Mouse (Mus musculus): Measurements from ENCODE around the gene Chrna3. TPM values are rescaled to one million over a fixed set of nuclear protein-coding genes. Genes with fewer than 3 reads are reported as not detected.
A peak's percentile ranks its signal among the peaks of the same experiment; 100 is the strongest.

Gene Chrna3
- total and polyA plus RNA-seq, 2 experiments: not detected

GRCm38 (mm10) chr9:55038948-55039347 is 12.6 kb upstream of the Chrna3 start:
- no peak for DNase-seq (ENCODE audit: extremely low read depth, low read depth, low spot score)
- Histone ChIP-seq H3K9ac (ENCODE audit: low read depth, low read length) (no peak overlapping the region), H3K27ac (replicated peaks; ENCODE audit: insufficient read depth, low read depth, low read length) (no peak overlapping the region), H3K27me3 (ENCODE audit: control insufficient read depth, insufficient read depth, low read length) (no peaks in the 10 kb centered on the region), H3K4me3 (ENCODE audit: insufficient read depth, low read depth, low read length) (no peak overlapping the region), H3K36me3 (ENCODE audit: control insufficient read depth, insufficient read depth, low read length) (no peaks in the 10 kb centered on the region), H3K4me1 (ENCODE audit: control insufficient read depth, insufficient read depth, low read length) (no peaks in the 10 kb centered on the region), H3K79me2 (ENCODE audit: control insufficient read depth, insufficient read depth, low read length) (no peaks in the 10 kb centered on the region)
- TF ChIP-seq POLR2A (IDR thresholded peaks at IDR 0.05; ENCODE audit: extremely low read depth, insufficient read depth, low read length): no peak
- TF ChIP-seq CTCF (IDR thresholded peaks at IDR 0.05; ENCODE audit: low read depth, low read length): no peak
- WGBS: 77% methylated on average over 8 of the region's 8 CpGs

GRCm38 (mm10) chr9:55031435-55032167 is 5.2 kb upstream of the Chrna3 start:
- TF ChIP-seq POLR2A (IDR thresholded peaks at IDR 0.05; ENCODE audit: extremely low read depth, insufficient read depth, low read length): no peak
- TF ChIP-seq CTCF (IDR thresholded peaks at IDR 0.05; ENCODE audit: low read depth, low read length): no peak
- Histone ChIP-seq H3K79me2 (ENCODE audit: control insufficient read depth, insufficient read depth, low read length) (no peaks in the 10 kb centered on the region), H3K4me1 (ENCODE audit: control insufficient read depth, insufficient read depth, low read length) (no peaks in the 10 kb centered on the region), H3K4me3 (ENCODE audit: insufficient read depth, low read depth, low read length) (no peak overlapping the region), H3K36me3 (ENCODE audit: control insufficient read depth, insufficient read depth, low read length) (no peaks in the 10 kb centered on the region), H3K27me3 (ENCODE audit: control insufficient read depth, insufficient read depth, low read length) (no peaks in the 10 kb centered on the region), H3K9ac (ENCODE audit: low read depth, low read length) (no peak overlapping the region), H3K27ac (replicated peaks; ENCODE audit: insufficient read depth, low read depth, low read length) (no peak overlapping the region)
- WGBS: 58% methylated on average over 6 of the region's 6 CpGs
- no peak for DNase-seq (ENCODE audit: extremely low read depth, low read depth, low spot score)

GRCm38 (mm10) chr9:55025534-55026274 is 658 bp downstream of the Chrna3 start:
- no peak overlapping the region for H3K4me3 ChIP-seq (ENCODE audit: insufficient read depth, low read depth, low read length)

GRCm38 (mm10) chr9:55023902-55024583 is 2.3 kb downstream of the Chrna3 start:
- Histone ChIP-seq H3K4me3 (ENCODE audit: insufficient read depth, low read depth, low read length) (no peak overlapping the region), H3K27me3 (ENCODE audit: control insufficient read depth, insufficient read depth, low read length) (peaks cover 7% of the 10 kb centered on the region; the same call in 1 of the 2 replicates), H3K36me3 (ENCODE audit: control insufficient read depth, insufficient read depth, low read length) (no peaks in the 10 kb centered on the region), H3K9ac (ENCODE audit: low read depth, low read length) (no peak overlapping the region), H3K27ac (replicated peaks; ENCODE audit: insufficient read depth, low read depth, low read length) (no peak overlapping the region), H3K4me1 (ENCODE audit: control insufficient read depth, insufficient read depth, low read length) (no peaks in the 10 kb centered on the region), H3K79me2 (ENCODE audit: control insufficient read depth, insufficient read depth, low read length) (no peaks in the 10 kb centered on the region)
- peak; percentile 73 for TF ChIP-seq CTCF (IDR thresholded peaks at IDR 0.05; ENCODE audit: low read depth, low read length)
- TF ChIP-seq POLR2A (IDR thresholded peaks at IDR 0.05; ENCODE audit: extremely low read depth, insufficient read depth, low read length): no peak
- WGBS: 51% methylated on average over 13 of the region's 13 CpGs
- DNase-seq (ENCODE audit: extremely low read depth, low read depth, low spot score): peak; percentile 51

More at GRCm38 (mm10) chr9:55025534-55026274, 658 bp downstream of the Chrna3 start:
- no peak for TF ChIP-seq POLR2A (IDR thresholded peaks at IDR 0.05; ENCODE audit: extremely low read depth, insufficient read depth, low read length)
- no peak for TF ChIP-seq CTCF (IDR thresholded peaks at IDR 0.05; ENCODE audit: low read depth, low read length)
- 20% methylated on average over 38 of the region's 38 CpGs for WGBS
- no peaks in the 10 kb centered on the region for H3K4me1 ChIP-seq (ENCODE audit: control insufficient read depth, insufficient read depth, low read length)
- no peak overlapping the region for H3K27ac ChIP-seq (replicated peaks; ENCODE audit: insufficient read depth, low read depth, low read length)
- H3K36me3 ChIP-seq (ENCODE audit: control insufficient read depth, insufficient read depth, low read length): no peaks in the 10 kb centered on the region
- H3K9ac ChIP-seq (ENCODE audit: low read depth, low read length): no peak overlapping the region
- H3K79me2 ChIP-seq (ENCODE audit: control insufficient read depth, insufficient read depth, low read length): no peaks in the 10 kb centered on the region
- peaks cover 7% of the 10 kb centered on the region; the same call in 1 of the 2 replicates for H3K27me3 ChIP-seq (ENCODE audit: control insufficient read depth, insufficient read depth, low read length)
- DNase-seq (ENCODE audit: extremely low read depth, low read depth, low spot score): no peak

GRCm38 (mm10) chr9:55023326-55023725 is 3.0 kb downstream of the Chrna3 start:
- H3K36me3 ChIP-seq (ENCODE audit: control insufficient read depth, insufficient read depth, low read length): no peaks in the 10 kb centered on the region
- TF ChIP-seq POLR2A (IDR thresholded peaks at IDR 0.05; ENCODE audit: extremely low read depth, insufficient read depth, low read length): no peak
- TF ChIP-seq CTCF (IDR thresholded peaks at IDR 0.05; ENCODE audit: low read depth, low read length): no peak
- H3K9ac ChIP-seq (ENCODE audit: low read depth, low read length): no peak overlapping the region
- no peak overlapping the region for H3K27ac ChIP-seq (replicated peaks; ENCODE audit: insufficient read depth, low read depth, low read length)
- no peak for DNase-seq (ENCODE audit: extremely low read depth, low read depth, low spot score)
- no peaks in the 10 kb centered on the region for H3K79me2 ChIP-seq (ENCODE audit: control insufficient read depth, insufficient read depth, low read length)
- H3K4me1 ChIP-seq (ENCODE audit: control insufficient read depth, insufficient read depth, low read length): no peaks in the 10 kb centered on the region
- WGBS: 72% methylated on average over 5 of the region's 5 CpGs
- peaks cover 7% of the 10 kb centered on the region; the same call in 1 of the 2 replicates for H3K27me3 ChIP-seq (ENCODE audit: control insufficient read depth, insufficient read depth, low read length)
- H3K4me3 ChIP-seq (ENCODE audit: insufficient read depth, low read depth, low read length): no peak overlapping the region
